Mouse (Mus musculus) C2C12 (cell line): ENCODE results near the gene Fmod.

Experiments
- CTCF ChIP-seq: IDR thresholded peaks from one replicate; pipeline ENCODE4 v1.5.1; 2011; ENCODE audit not compliant: control insufficient read depth, insufficient read depth, insufficient read length
- FOSL1 ChIP-seq: IDR thresholded peaks from one replicate; pipeline ENCODE4 v1.8.0; 2011; ENCODE audit warnings: mild to moderate bottlenecking, low read length; ENCODE audit not compliant: poor library complexity, insufficient read depth, severe bottlenecking
- MAX ChIP-seq: IDR thresholded peaks from one replicate; pipeline ENCODE4 v1.6.1; 2011; ENCODE audit warnings: mild to moderate bottlenecking, control low read depth

GRCm38 (mm10) chr1:134026741-134027140 lies 10.3 kb upstream of the Fmod start:
- TF ChIP-seq CTCF (no peak), FOSL1 (no peak), MAX (no peak)
